Mouse (Mus musculus) erythroblast, embryonic 14.5 days (primary cell): ENCODE measurements around the gene Pi4ka.

Experiments
- GATA1 ChIP-seq: IDR thresholded peaks from 2 replicates; pipeline ENCODE4 v1.6.1; 2012; ENCODE audit warnings: low read length, inconsistent platforms, mixed read lengths
- TAL1 ChIP-seq: IDR thresholded peaks from 3 replicates; pipeline ENCODE4 v1.6.1; 2012; ENCODE audit warnings: low read length, inconsistent platforms, mixed read lengths

DNA sequence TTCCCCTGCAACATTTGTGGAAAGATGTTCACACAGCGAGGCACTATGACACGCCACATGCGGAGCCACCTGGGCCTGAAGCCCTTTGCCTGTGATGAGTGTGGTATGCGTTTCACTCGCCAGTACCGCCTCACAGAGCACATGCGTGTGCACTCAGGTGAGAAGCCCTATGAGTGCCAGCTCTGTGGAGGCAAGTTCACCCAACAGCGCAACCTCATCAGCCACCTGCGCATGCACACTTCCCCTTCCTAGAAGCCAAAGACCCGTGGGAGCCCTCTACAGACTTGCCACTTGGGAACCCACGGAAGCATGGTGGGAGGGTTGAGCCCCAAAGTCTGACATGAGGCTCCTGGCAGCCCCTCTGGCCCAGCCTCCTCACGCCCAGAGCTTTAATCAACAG is 147.2 kb downstream of the Pi4ka start:
- TF ChIP-seq GATA1 (no peak), TAL1 (no peak)
